Mouse (Mus musculus): Measurements from ENCODE around the gene Kalrn.

DNA sequence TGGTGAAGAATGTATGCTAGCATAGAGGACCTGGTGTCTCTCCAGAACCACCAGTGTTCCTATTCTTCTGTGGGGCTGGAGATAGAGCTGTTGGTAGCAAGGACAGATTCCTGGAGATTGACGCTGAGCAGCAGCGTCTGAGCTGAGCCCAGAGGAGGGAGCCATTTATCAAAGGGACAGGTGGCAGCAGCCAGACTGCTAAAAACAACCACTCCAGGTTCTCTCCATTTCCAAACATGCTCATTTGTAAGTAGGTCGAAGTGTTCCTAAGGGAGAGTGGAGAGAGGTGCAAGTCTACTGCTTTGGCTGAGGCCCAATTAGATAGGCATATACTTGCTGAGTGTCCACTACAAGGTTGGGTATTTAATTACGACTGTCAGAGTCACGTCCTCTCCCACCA lies 470.6 kb downstream of the Kalrn start:
- TF ChIP-seq CTCF (IDR thresholded peaks at IDR 0.05; ENCODE audit: low read depth) (no peak), EP300 (IDR thresholded peaks at IDR 0.05; ENCODE audit: low read depth) (no peak)

All from heart, postnatal 0 days (tissue).